Mouse (Mus musculus) E14TG2a.4 (cell line): ENCODE results near the gene Nemf.

Experiments
- H3K27me3 ChIP-seq: 2 replicates; pipeline ENCODE4 v1.6.1; 2014; ENCODE audit warnings: low read length, control low read depth; ENCODE audit not compliant: insufficient read depth
- H3K36me3 ChIP-seq: 2 replicates; pipeline ENCODE4 v1.6.1; 2014; ENCODE audit warnings: low read length, control low read depth; ENCODE audit not compliant: insufficient read depth
- H3K4me1 ChIP-seq: replicated peaks from 2 replicates; pipeline ENCODE4 v1.6.1; 2014; ENCODE audit warnings: low read depth, low read length, control low read depth
- H3K4me3 ChIP-seq: replicated peaks from 2 replicates; pipeline ENCODE4 v1.5.1; 2014; ENCODE audit warnings: mild to moderate bottlenecking, low read length
- H3K9me3 ChIP-seq: 2 replicates; pipeline ENCODE4 v1.6.1; 2014; ENCODE audit warnings: low read length, control low read depth
- CTCF ChIP-seq: conservative IDR thresholded peaks from 2 replicates; pipeline ENCODE4 v1.5.1; 2014; ENCODE audit warnings: low read length
- NANOG ChIP-seq: IDR thresholded peaks from 2 replicates; pipeline ENCODE4 v1.6.1; 2014; ENCODE audit warnings: borderline replicate concordance, low read length, mixed read lengths
- POU5F1 ChIP-seq: IDR thresholded peaks from 2 replicates; pipeline ENCODE4 v1.6.1; 2014; ENCODE audit warnings: low read length, borderline replicate concordance

Gene Nemf

DNA sequence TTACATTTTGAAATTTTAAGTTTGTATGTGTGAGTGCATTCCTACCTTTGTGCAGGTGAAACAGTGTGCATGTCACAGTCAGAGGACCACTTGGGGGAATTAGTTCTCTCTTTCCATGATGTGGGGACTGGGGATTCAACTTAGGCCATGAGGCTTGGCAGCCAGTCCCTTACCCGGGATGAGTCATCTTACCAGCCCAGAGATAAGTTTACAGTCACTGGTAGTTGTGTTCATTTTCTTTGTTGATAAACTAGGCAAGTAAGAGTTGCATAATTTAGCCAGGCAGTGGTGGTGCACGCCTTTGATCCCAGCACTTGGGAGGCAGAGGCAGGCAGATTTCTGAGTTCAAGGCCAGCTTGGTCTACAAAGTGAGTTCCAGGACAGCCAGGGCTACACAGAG, 52.9 kb downstream of the Nemf start:
- TF ChIP-seq POU5F1 (no peak), CTCF (no peak), NANOG (no peak)
- Histone ChIP-seq H3K4me3 (no peak overlapping the region), H3K27me3 (no peaks in the 10 kb centered on the region), H3K36me3 (peaks cover 61% of the 10 kb centered on the region), H3K9me3 (no peaks in the 10 kb centered on the region), H3K4me1 (peaks cover 10% of the 10 kb centered on the region)

DNA sequence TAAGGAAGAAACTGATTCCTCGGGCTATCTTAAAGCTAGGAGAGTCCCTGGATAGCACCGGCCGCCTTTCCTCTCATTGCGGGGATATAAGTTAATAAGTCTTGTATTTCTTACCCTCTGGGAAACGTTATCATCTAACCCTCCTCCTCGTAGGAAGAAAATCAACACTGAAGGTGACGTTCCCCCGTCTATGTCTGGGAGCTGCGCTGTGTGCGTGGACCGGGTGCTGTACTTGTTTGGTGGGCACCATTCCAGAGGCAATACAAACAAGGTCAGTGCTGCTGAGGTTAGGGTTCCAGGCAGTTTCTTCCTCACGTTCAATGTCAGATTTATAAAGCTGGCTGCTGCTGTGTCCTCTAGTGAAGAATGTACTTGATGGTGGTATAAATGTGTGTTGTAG, 54.8 kb downstream of the Nemf start:
- TF ChIP-seq NANOG (no peak), CTCF (no peak), POU5F1 (no peak)
- no peaks in the 10 kb centered on the region for H3K9me3 ChIP-seq
- no peak overlapping the region for H3K4me3 ChIP-seq
- peaks cover 44% of the 10 kb centered on the region for H3K36me3 ChIP-seq
- H3K4me1 ChIP-seq, result peaks cover 20% of the 10 kb centered on the region
- H3K27me3 ChIP-seq, result 0 out of 2 replicates have a peak, but pooled peaks cover 3% of the 10 kb centered on the region

DNA sequence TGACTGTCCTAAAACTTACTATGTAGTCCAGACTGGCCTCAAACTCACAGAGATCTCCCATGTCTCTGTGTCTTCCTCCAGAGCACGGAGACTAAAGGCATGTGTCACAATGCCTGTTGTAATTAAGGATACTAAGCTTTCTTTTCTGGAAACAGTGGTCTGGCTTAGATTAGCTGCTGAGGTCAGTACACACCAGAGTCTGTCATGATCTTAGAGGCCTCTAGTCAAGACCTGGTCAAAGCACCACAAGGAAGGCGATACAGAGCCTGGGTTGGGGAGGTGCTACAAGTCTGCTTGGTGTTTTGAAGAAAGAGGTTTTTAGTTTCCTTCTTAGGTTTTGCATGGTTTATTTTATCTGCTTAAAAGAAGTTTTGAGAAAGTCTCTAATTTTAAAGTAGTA, 56.6 kb downstream of the Nemf start:
- Histone ChIP-seq H3K4me3 (no peak overlapping the region), H3K9me3 (no peaks in the 10 kb centered on the region), H3K4me1 (peaks cover 29% of the 10 kb centered on the region), H3K27me3 (peaks cover 14% of the 10 kb centered on the region), H3K36me3 (peaks cover 27% of the 10 kb centered on the region)
- TF ChIP-seq POU5F1 (no peak), NANOG (no peak), CTCF (no peak)

DNA sequence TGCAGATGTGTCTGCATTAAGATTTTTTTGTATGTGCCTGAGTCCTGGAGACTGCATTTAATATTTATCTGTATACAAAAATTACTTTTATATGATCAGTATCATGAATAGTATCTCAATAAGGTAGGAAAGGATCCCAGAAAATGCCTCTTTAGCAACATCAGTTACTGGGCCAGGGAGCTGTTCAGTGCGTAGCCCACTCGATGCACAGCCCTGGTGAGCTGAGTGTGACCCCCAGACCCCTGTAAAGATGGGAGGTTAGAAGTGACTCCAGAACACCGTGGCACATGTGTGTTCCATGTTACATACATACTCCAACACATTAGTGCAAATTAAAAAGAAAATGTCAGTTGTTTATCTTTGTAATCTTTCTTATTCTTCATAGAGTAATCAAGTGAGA, 57.1 kb downstream of the Nemf start:
- Histone ChIP-seq H3K4me3 (no peak overlapping the region), H3K27me3 (peaks cover 14% of the 10 kb centered on the region), H3K36me3 (peaks cover 22% of the 10 kb centered on the region), H3K4me1 (peaks cover 29% of the 10 kb centered on the region), H3K9me3 (no peaks in the 10 kb centered on the region)
- no peak for TF ChIP-seq CTCF
- TF ChIP-seq NANOG, result no peak
- no peak for TF ChIP-seq POU5F1

DNA sequence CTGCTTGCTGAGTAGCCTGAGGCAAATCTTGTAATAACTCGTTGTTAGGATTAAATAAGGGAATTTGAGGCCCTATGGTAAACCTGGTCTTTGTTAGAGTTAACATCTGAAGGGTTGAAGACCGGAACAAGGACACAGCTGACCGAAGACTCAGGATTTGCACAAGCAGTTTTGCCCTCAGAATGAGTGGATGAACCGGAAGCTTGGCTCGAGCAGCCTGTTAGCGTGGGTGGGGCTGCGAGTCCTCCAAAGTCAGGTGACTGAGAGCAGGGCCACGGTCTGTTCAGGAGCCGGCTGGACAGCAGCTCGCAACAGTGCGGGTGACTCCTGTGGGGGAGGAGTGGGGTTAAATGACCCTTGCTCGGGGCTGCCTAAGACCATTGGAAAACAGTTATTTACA, 57.7 kb downstream of the Nemf start:
- no peak overlapping the region for H3K4me3 ChIP-seq

DNA sequence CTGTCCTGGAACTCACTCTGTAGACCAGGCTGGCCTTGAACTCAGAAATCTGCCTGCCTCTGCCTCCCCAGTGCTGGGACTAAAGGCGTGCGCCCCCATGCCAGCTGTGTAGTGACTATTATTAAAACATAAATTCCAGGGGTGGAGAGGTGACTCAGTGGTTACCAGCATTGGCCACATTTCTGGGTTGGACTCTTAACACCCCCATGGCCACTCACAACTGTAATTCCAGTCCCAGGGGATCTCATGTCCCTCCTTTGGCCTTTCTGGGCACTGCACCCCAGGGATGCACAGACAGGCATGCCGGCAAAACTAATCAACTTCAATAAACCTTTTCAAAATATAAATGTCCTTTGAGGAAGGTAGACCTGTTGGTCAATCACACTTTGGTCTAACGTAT, 58.7 kb downstream of the Nemf start:
- no peaks in the 10 kb centered on the region for H3K9me3 ChIP-seq
- peaks cover 29% of the 10 kb centered on the region for H3K4me1 ChIP-seq
- TF ChIP-seq CTCF (peak; percentile 13), POU5F1 (no peak)
- H3K27me3 ChIP-seq, result peaks cover 14% of the 10 kb centered on the region
- H3K4me3 ChIP-seq, result no peak overlapping the region
- peaks cover 13% of the 10 kb centered on the region for H3K36me3 ChIP-seq

More for the DNA sequence above, 57.7 kb downstream of the Nemf start:
- no peak for TF ChIP-seq NANOG
- TF ChIP-seq CTCF, result no peak
- TF ChIP-seq POU5F1, result no peak
- no peaks in the 10 kb centered on the region for H3K9me3 ChIP-seq
- peaks cover 29% of the 10 kb centered on the region for H3K4me1 ChIP-seq
- H3K36me3 ChIP-seq, result peaks cover 17% of the 10 kb centered on the region
- peaks cover 14% of the 10 kb centered on the region for H3K27me3 ChIP-seq

DNA sequence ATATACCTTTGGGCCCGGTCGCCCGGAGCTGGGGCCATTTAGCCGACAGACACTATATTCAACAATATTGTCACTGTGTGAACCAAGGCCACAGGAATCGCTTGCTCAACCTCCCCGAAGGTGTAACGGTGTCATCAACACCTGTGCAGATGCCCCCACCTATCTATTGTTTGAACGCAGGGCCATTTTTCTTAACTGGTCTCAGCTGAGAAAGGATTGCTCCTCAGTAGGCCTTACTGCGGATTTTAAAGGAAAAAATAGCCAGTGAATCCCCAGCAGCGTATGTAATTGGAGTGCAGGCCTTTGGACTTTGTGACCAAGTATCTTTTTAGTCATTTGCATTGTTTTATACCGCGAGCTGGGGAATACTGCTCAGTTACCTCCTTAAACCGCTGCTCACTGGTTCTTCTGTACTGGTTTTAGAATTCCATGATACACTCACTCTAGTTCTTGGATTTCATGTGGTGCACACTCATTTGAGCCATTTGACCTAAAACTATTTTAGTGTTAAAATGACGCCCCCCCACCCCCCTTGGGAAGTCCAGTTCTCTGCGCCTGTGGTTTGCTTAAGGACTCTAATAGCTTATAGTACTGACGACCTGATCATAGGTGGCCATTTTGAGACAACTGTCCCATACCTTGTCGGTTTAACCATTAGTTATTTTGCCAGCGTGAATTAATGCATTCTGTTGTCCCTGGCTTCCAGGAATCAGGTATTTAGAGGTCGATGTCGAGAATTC, 59.4 kb downstream of the Nemf start:
- peaks cover 29% of the 10 kb centered on the region for H3K4me1 ChIP-seq
- TF ChIP-seq NANOG (no peak), POU5F1 (no peak), CTCF (no peak)
- peaks cover 14% of the 10 kb centered on the region for H3K27me3 ChIP-seq
- H3K36me3 ChIP-seq, result 0 out of 2 replicates have a peak, but pooled peaks cover 9% of the 10 kb centered on the region
- no peaks in the 10 kb centered on the region for H3K9me3 ChIP-seq
- H3K4me3 ChIP-seq, result peak overlapping the region; percentile 93

DNA sequence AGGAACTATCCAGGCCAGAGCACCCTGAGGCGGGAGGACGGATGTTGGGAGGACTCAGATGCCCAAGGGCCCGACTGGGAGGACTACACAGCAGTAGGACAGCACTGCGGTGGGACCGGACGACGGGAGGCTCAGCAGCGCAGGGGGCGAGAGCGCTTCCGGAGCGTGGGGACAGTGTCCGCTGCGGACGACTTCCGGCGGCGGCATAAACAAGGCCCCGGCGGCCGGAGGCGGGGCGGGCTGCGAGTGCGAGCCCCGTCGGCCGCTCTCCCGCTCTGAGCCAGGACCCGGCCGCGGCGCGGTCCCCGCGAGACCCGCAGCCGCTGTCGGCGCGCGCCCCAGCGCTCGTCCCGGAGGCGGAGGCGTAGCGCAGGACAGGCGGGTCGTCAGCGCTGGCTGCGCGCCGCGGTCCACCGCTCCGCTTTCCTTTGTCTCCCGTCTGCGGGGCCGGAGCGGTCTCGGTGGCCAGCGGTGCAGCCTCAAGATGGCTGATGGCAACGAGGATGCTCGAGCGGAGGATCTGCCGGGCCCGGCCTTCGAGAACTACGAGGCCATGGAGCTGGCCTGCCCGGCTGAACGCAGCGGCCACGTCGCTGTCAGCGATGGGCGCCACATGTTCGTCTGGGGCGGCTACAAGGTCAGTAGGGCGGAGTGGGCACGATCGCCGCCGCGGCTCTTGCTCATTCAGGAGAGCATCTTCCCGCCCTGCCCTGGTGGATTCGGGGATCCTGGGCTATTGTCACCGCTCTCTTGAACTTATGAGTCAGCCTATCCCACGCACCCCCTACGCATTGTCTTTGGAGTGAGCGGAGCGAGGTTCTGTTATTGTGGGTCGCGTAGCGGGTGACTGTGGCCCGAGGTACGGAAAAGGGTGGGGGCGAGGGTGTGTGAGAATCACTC, 60.2 kb downstream of the Nemf start, which contains the start of gene Klhdc2:
Gene Klhdc2, plus strand, starts transcription at position 171 of the 900 bp plus-strand sequence.
- Histone ChIP-seq H3K36me3 (0 out of 2 replicates have a peak, but pooled peaks cover 1% of the 10 kb centered on the region), H3K4me1 (peaks cover 29% of the 10 kb centered on the region), H3K4me3 (peak within 1 kb of the TSS; percentile 93), H3K27me3 (peaks cover 14% of the 10 kb centered on the region), H3K9me3 (no peaks in the 10 kb centered on the region)
- TF ChIP-seq POU5F1, result no peak
- TF ChIP-seq CTCF, result no peak
- no peak for TF ChIP-seq NANOG
